Mouse (Mus musculus): Measurements from ENCODE around the gene H2-Eb2. TPM values are rescaled to one million over a fixed set of nuclear protein-coding genes. Genes with fewer than 3 reads are reported as not detected.

The H2-Eb2 gene
- polyA plus RNA-seq (2012; rRNA removed), result 0.09 and 0.18 TPM in 2 replicates

DNA sequence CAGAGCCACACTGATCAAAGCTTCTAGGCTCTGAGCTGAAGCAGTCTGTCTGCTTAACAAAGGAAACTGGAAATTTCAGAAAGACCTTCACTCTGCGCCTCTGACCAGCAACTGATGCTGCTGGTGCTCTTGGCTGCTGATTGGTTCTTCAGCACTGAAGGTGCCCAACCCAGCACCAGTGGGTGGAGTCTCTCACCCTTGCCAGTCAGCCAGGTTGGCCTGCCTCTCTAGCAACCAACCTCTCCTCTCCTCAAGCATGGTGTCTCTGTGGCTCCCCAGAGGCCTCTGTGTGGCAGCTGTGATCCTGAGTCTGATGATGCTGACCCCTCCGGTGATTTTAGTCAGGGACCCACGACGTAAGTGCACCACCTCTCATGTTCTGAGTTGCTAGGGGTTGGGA lies at the start of gene H2-Eb2:
Gene H2-Eb2, plus strand, starts transcription at position 230 of the 400 bp plus-strand sequence.
- DNase-seq (ENCODE audit: low spot score), result no peak

DNA sequence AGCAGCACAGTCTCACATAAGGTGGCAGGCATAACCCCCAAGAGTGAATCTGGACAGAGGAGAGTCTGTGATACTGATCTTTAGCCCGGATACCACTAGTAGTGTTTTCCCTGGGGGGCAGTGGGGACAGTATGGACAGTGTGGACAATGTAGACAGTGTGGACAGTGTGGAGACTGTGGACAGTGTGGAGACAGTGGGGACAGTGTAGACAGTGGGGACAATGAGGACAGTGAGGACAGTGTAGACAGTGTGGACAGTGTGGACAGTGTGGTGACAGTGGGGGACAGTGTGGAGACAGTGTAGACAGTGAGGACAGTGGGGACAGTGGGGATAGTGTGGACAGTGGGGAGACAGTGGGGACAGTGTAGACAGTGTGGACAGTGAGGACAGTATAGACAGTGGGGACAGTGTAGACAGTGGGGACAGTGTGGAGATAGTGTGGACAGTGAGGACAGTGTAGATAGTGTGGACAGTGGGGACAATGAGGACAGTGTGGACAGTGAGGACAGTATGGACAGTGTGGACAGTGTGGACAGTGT lies 44.9 kb upstream of the H2-Eb2 start:
- DNase-seq (ENCODE audit: low spot score), result no peak

DNA sequence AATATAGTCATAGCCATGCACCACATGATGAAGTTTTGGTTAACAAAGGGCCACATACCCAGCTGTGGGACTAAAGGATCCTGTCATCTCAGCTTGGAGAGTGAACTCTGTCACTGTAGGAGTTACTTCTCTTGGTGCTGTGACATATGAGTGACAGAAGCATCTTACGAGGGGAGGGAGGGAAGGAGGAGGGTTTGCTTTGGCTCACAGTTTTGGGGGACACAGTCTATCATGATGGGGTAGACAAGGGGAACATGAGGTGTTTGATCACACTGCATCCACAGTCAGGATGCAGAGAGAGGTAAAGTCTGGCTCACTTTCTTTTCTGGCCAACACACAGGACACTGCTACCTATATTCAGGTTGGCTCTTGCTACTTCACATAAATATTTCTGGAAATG lies 43.6 kb upstream of the H2-Eb2 start:
- DNase-seq (ENCODE audit: low spot score), result no peak

DNA sequence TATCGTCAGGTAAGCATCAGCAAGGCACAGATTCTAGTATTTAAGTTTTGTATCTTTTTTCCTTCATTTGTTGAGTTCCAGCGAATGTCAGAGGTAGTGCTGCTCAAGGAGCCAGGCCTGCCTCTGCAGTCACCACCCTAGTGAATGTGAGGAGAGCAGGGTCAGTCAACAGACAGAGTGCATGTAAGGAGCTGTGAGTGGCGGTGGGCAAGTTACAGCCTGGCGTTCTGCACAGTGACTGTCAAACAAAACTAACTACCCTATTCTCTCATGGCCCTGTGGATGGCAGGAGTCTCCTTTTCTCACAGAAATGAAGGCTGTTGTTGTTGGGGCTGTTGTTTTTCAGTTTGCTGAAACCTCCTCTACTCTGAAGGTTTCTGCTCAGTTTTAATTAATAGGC lies 40.1 kb upstream of the H2-Eb2 start:
- no peak for DNase-seq (ENCODE audit: low spot score)

DNA sequence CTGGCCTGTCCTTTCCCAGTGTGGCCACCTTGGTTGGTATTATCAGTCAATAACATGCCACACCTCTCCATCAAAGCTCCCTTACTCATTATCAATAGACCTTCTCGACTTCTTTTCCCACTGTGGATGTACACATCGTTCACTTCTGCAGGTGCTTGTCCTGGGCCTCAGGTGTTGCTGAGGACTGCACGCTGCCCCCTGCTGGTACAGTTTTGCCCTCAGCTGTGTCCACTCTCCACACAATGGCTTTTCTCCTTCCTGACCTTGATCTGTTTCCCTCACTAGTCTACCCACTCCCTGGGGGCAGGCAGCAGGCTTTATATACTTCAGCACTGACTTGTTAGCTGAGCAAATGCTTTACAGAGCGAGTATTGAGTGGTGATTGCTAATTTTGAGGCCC lies 39.6 kb upstream of the H2-Eb2 start:
- no peak for DNase-seq (ENCODE audit: low spot score)

DNA sequence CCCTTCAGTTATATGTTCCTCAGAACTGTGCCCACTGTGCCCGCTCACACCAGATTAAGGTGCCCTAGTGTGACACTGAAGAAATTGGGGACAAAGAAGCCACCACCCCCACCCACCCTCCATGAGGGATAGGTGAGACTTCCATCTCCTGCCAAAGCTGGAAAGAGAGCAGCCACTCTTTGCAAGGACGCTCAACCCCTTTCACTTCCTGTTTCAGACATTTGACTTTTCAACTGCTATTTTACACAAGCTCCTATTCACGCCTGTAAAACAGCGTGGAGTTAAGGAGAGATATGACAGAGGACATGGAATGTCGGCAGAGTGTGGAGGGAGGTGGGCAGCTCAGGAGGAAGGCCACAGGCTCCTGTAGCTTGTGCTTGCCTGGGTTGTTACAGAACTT lies 39.0 kb upstream of the H2-Eb2 start:
- DNase-seq (ENCODE audit: low spot score), result no peak

DNA sequence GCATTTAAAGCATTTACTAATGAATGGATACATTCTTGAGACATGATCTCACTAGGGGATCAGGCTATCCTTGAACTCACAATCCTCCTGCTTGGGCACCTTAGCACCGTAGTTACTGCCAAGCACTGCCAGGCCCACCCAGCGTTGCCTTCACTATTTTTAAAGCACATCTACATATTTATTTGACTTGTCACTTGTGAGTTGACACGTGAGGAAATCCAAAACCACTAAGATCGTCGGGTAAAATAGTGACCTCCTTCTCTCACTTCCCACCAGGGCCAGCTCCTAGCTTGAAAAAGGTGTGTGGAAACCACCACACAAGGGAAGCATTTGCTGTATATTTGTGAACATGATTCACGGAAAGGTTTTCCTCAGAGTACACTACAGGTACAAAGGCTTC lies 38.5 kb upstream of the H2-Eb2 start:
- no peak for DNase-seq (ENCODE audit: low spot score)

DNA sequence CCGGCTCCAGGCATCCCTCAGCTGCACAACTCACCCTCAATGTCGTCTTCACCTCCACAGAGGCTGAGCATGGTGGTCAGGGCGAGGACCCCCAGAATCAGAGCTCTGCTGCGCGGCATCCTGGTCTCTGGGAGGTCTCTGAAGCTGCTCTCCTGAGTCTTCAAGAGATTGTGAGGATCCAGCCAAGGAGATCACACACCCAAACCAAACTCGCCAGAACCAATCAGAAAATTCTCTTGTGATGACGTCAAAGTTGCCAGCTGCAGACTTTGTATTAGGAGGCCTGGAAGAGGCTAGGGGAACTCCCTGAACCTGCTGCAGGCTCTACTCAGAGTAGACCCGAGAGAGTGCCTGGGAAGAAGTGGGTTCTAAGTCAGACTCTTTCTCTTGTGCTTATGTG lies 37.8 kb upstream of the H2-Eb2 start, which contains the start of gene H2-Aa:
Gene H2-Aa, minus strand, starts transcription at position 176 of the 400 bp plus-strand sequence.
- no peak for DNase-seq (ENCODE audit: low spot score)

DNA sequence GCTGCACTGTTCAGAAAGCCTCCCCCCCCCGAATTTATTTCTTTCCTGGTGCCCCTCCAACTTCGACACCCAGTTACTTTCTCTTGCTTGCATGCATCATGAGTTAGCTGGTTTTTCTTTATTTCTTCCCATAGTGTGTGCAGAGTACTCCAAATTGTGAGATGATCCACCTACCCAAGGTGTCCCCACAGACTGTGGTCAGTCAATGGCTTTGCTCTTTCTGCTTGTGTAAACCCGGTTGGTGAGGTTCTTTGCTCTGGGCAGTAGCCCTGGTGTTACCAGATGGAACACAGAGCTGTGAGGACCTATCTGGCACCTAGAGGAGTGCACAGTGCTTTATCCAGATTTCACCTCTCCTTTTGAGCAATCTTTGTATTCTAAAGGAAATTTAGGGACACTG lies 37.3 kb upstream of the H2-Eb2 start:
- DNase-seq (ENCODE audit: low spot score), result no peak

DNA sequence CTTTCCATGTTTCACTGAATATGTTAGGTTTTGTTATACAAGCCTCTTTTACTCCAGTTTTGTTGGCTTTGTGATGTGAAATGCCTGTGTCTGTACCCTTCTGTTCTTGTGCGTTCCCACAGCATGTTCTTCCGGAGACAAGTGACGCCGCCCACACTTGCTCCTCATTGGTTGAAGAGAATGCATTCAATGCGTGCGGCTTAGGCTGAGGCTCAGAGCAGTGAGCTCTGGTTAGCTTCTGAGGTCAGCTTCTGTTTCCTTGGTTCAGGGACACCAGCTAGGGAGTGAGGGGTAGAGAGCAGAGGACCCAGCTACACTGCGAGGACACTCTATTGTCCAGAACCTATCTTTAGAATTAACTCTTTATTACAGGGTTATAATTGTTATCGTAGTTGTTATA lies 33.9 kb upstream of the H2-Eb2 start:
- no peak for DNase-seq (ENCODE audit: low spot score)

DNA sequence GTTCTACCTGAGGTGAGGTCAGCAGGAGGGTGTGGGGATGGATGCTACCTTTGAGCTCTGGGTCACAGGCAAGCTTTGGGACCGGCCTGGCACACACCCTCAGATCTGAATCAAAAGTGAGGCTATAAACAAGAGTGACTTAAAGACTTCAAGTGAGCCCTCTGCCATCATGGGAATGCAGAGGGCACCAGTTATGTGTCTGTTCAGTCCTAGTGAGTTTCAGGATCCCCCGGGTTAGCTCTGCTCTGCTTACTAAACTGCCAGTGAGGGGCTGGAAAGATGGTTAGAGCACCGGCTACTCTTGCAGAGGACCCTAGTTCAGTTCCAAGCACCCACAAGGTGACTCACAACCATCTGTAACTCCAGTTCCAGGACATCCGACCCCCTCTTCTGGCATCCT lies 32.9 kb upstream of the H2-Eb2 start:
- DNase-seq (ENCODE audit: low spot score), result no peak

DNA sequence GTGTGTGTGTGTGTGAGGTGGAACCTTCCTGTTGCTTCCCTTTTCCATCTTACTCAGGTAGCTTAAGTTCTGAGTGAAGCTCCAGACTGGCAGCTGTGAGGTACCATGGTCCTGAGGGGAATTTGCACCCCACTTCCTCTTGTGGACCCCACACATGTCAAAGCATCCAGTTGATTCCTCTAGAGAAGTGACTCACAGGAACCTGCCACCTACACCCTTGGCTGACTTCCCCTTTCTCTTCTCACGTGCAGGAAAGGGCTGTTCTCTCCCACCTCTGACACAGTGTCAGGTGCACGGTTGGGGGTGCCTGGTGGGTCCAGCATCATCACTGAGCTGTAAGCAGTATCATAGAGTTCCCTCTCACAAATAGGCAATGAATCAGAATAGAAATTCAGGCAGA lies 31.9 kb upstream of the H2-Eb2 start:
- DNase-seq (ENCODE audit: low spot score), result no peak

DNA sequence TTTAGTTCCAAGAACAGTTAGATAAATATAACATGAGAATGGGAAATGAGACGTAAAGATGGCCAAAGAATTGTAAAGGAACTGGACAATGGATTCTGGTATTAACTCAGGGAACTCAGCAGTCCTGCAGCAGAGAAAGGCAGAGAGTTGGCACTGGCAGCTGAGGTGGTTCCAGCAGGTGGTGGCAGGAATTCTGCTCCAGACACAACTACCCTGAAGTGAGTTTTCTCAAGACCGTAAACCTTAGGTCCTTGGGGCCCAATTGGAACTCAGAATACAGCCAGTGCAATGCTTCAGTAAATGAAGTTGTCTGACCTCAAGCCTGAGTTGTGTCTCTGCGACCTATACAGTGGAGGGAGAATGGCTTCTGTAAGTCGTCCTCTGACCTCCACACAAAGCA lies 31.2 kb upstream of the H2-Eb2 start:
- DNase-seq (ENCODE audit: low spot score), result no peak

DNA sequence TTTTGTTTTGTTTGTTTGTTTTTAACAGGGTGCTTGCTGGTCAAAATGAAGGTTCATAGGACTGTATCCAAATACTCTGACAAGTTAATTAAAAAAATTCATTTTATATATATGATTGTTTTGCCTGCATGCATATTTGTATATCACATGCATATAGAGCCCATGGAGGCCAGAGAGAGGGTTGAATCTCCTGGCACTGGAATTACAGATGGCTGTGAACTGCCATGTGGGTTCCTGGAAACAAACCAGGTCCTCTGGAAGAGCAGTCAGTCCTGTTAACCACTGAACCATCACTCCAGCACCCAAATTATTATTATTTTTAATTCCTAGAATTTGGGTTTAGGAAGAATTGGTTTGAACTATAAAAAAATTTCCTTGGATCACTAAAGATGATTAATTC lies 30.2 kb upstream of the H2-Eb2 start:
- no peak for DNase-seq (ENCODE audit: low spot score)

DNA sequence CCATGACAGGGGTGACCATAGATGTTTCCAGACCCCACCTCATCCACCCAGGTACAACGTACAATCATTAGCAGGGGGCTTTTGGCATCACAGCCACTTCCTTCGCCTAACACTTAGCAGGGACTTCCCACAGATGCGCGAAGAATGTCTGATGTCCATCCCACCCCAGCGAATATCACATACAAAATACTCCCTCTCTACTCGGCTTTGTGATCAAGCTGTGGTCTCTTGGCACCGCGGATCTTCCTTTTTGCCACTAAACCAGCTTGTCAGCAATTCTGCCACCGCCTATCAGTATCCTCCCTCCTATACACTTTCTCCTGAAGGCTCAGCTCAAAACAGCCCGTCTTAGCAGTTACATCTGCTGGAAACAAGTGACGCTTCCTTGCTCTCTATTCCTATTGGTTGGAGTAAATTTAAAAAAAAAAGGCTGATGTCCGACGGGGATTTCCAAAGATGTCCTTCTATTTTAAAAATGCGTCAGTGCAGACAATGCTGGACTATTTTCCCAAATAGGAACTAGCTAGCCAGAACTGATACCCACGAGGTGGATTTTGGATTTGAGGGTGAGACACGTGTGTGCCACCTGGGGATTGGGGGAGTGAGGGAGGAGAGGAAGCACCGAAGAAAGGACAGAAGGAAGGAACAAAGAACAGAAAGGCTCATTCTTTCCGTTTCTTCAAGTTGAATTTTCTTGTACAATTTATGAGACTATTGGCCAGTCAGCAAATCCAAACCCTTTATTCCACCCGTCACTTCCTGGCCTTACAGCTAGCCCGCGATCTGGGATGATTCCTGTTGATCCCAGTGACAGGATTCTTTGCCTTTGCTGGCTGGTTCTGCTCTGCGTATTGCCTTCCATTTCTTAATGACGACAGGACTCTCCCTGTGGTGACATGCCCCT lies 29.3 kb upstream of the H2-Eb2 start:
- DNase-seq (ENCODE audit: low spot score), result no peak

DNA sequence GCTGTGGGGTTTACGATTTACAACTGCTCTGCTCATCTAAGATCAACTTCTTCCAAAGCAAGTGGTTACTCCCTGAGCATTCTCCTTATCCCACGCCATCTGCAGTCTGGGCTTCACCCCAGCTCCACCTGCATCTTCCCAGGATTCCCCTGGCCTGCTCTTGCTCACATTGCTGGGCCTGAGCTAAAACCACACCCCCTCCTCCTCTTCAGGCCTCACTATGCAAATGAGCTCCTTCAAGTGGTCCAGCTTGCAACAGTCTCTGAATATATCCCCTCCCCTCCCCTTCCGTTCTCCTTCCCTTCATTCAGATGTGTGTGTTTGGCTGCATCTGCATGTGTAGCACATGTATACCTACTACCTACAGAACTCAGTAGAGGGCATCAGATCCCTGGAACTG lies 26.1 kb upstream of the H2-Eb2 start:
- no peak for DNase-seq (ENCODE audit: low spot score)

DNA sequence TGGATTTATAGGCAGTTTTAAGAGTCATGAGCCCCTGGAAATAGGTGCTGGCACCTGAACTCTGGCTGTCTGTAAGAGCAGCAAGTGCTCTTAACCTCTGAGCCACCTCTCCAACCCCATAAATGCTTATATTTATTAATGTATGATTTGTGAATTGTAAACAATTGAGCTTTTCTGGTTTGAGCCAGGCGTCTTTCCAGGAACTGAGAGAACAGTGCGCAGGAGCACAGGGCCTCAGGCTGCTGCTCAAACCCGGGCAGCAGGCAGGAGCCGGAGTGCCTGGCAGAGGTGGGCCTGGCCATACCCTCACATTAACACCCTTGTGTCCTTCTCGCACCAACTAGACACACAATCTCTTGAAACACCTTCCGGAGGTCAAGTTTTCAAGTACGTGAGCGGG lies 25.4 kb upstream of the H2-Eb2 start:
- DNase-seq (ENCODE audit: low spot score), result no peak

DNA sequence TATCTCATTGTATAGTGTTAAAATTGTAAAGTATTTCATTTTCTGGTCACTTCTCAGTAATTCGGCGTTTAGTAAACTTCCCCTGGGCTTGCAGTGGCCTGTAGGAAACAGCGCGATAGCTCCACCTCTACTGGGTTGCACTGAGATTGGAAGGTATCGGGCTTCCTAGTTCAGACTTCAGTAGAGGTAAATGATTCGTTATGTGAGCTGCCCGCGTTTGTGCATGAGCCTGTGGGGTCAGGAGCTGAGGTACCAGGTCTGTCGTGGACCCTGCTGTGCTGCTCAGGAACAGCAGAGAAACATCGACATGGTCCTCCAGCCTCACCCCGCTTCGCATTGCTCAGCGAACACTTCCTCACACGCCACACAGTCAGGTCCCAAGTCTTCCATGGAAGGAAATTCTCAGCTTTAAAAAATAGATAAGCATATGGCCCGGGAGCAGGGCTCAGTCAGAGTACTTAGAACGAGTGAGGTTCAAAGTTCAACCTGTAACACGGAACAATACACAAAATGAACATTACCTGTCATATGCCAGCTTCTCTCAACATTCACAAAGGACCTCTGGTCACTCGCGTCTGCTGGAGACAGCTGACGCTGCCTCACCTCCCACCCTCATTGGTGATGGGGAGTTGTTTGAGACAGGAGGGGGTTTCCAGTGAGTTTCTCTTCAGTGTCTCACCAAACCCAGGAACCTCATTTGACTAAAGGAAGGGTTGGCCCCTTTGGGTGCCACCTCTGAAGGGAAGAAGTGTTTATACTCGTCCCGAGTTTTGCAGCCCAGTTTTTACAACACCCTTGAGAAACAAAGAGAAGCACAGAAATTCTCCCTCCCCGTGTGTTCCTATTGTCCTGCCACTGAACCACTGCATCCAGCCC lies 24.5 kb upstream of the H2-Eb2 start:
- DNase-seq (ENCODE audit: low spot score), result no peak

DNA sequence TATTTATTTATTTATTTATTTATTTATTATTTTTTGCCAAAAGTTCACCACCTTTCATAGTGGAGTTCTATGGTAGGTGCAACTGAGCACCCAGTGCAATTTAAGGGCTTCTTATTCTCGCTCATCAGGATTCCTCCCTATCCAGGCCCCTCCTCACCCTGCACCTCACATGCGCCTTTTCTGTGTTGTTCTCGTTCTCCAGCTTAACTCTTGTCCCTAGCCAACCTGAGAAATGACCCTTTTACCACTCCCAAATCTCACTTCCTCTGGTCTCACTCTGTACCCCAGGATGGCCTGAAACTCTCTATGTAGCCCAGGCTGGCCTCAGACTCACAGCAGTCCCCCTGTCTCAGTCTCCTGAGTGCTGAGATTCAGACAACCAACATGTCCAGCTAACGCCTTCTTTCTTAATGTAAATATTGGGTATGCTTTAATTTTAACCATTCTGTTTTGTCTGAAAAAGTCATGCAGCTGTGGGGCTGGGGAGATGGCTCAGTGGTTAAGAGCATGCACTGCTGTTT lies 23.7 kb upstream of the H2-Eb2 start:
- no peak for DNase-seq (ENCODE audit: low spot score)

DNA sequence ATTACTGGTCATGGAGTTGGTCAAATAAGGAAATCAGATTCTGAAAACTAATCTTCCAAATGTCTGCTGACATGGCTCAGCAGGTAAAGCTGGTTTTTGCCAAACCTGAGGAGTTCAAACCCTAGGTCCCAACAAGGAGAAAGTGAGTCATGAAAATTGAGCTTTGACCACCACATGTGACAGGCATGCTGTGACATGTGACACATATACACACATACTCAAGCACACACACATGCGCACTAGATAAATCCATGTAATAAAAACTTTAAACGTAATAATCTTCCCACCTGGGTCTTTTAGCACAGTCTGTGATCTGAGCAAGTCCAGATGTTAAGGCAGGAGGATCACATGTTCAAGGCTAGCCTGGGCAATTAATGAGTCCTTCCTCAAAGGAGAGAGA lies 21.7 kb upstream of the H2-Eb2 start:
- no peak for DNase-seq (ENCODE audit: low spot score)

DNA sequence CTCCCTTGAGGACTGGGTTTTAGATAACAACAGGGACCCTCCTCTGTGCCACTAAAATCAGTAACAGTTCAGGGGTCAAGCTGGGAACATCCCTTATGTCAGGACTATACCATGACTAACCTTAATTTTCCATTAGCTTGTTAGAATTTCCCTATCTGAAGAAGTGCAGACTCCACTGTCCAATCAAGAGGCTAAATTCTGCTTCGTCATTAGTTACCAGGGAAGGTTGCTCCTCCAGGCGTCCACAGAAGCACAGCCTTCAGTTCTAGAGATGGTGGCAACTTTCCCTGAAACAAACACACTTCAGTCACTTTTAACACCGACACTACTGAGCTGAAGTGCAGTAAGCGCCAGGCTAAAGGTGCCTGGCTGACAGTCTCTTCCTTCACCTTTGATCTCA lies 20.7 kb upstream of the H2-Eb2 start:
- DNase-seq (ENCODE audit: low spot score), result no peak

DNA sequence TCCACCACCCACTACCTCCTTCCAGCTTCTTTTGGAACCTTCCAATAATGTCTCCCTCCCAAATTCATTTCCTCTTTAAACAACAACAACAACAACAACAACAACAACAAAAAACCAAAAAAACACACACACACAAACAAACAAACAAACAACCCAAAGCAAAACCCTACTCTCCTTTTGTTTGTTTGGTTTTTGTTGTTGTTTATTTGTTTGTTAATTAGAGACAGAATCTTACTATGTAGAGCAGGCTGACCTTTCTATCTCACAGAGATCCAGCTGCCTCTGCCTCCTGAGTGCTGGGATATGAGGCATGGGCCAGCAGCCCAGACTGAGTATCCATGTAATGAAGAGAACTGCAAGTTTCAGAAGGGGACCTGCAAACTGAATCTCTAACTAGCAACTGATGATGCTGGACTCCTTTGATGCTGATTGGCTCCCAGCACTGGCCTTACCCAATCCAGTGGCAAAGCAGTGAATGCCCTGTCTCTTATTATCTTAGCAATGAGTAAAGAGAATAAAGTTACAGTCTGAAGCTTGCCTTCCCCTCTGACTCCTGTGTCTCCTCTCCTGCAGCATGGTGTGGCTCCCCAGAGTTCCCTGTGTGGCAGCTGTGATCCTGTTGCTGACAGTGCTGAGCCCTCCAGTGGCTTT lies 20.0 kb upstream of the H2-Eb2 start, which contains the start of gene H2-Eb1:
Gene H2-Eb1, plus strand, starts transcription at position 488 of the 651 bp plus-strand sequence.
- no peak for DNase-seq (ENCODE audit: low spot score)

Measured in urinary bladder, adult 2 months (tissue).